Mouse (Mus musculus) gastrocnemius, adult 2 months (tissue): ENCODE data around the gene Nckap5. TPM values are rescaled to one million over a fixed set of nuclear protein-coding genes. Genes with fewer than 3 reads are reported as not detected.

Experiments
- DNase-seq: peaks from one replicate; pipeline ENCODE4 v3.0.0; 2022
- H3K27ac ChIP-seq: fragments of 200-600 bp; 2 replicates; pipeline ENCODE4 v1.8.1; 2022; ENCODE audit warnings: mild to moderate bottlenecking
- H3K4me3 ChIP-seq: fragments of 200-600 bp; 2 replicates; pipeline ENCODE4 v1.8.1; 2022; ENCODE audit warnings: mild to moderate bottlenecking, moderate library complexity
- CTCF ChIP-seq: fragments of 200-600 bp; IDR thresholded peaks from 2 replicates; pipeline ENCODE4 v1.8.1; 2022; ENCODE audit warnings: antibody characterized with exemption, mild to moderate bottlenecking, moderate library complexity
- intact Hi-C: fragments of 180-260 bp; cut with DNase I; formaldehyde crosslinking; loops from one replicate; pipeline ENCODE4 v1.15.1; 2025
- long read RNA-seq, 2 experiments: library from polyadenylated mRNA; stranded (forward); transcript quantifications; one replicate each; pipeline ENCODE4 v2.0.0; 2021
- total RNA-seq, 2 experiments: library from RNA; stranded (reverse); gene quantifications; 2 replicates each; pipeline ENCODE4 v1.2.3; 2021

The Nckap5 gene
- 1 to 10 TPM in 1 of 2 experiments, under 1 TPM in 1; 0.82 to 1.6 TPM for total RNA-seq
- long read RNA-seq, experiment 1, partial matches to known transcripts, result 0 of 17 reads
- long read RNA-seq, experiment 1, other reads (novel, unspliced or antisense), result 17 of 17 reads
- long read RNA-seq, experiment 2, partial matches to known transcripts, result 0 of 22 reads
- long read RNA-seq, experiment 2, other reads (novel, unspliced or antisense), result 22 of 22 reads

DNA sequence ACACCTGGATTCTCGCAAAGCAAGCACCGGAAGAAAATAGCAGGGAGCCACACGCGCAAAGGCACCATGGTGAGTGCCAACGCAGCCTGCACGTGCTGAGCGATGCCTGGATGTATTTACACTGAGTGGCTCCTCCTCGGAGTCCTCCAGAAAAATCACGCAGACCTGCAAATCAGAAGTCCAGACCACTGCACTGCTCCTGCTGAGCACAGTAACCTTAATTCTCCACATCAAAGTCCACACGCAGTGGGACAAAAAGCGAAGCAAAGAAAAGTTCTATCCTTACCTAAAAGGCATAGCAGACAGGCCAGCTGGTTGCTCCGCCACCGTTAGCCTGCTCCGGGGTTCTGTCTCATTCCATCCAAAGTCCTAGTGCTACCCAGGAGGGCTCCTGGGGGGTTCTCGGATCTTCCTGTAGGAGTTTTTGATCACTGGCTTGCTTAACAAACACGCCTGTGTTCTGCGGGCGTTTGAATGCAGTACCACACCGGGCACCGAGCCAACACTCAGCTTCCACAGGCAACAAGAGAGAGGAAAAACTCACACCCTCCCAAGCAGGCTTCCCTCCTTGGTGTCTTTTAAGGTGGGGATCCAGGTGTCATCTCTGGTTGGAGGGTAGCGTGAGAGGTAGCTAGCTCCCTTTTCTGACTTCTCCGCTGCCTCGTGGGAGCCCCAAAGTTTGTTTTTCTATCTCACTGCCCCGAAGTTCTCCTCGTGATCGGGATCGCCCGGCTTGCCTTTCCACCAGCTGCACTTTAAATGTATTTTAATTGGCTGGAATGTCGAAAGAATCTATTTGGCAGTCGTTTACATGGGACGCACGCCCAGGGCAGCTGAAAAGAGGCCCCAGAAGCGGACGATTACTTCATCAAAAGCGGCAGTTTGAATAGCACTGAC is at the start of gene Nckap5:
Nckap5 (minus strand) TSS at position 769 of the 897 bp plus-strand sequence.
- DNase-seq, result peak; percentile 79
- TF ChIP-seq CTCF, result no peak
- H3K4me3 ChIP-seq, result peak within 1 kb of the TSS; percentile 69
- intact Hi-C loops, result no loop called here
- H3K27ac ChIP-seq, result peak within 1 kb of the TSS; percentile 64

DNA sequence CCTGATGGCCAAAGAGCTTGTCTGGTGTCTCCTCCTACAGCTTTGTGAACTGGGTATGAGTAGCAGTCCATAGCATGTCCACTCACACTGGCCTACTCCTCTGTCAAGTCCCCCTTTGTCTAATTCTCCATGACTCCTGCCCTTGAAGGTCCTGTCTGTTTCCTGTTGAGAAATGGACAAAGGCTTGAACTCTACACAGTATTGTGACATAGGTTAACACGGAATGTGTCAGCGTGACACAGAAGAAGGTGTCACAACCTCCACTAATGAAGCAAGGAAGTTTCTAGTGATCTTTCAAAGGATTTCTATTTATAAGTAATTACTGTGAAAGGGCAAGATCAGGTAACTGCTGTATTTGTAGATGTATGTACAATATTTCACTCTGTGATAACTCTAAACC is 46.9 kb upstream of the Nckap5 start:
- intact Hi-C loops, result no loop called here
- no peak overlapping the region for H3K27ac ChIP-seq
- no peak overlapping the region for H3K4me3 ChIP-seq
- TF ChIP-seq CTCF, result no peak
- DNase-seq, result no peak

DNA sequence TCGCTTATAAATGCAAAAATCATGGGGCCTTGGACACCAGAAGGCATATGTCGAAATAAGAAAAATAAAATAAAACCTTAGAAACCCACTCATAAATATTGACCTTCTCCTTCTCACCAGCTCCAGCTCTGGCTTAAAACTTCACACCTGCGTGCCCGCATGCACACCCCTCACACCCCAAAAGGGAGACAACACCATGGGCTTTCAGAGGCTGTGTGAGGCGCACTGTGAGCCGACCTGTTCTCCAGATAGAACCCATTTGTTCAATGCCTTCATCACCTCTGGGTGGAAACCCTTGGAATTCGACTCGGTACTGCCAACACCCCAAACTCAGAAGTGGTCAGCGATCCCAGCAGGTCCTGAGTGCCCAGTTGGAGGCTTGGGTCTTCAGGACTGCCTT is 37.8 kb upstream of the Nckap5 start:
- Histone ChIP-seq H3K27ac (no peak overlapping the region), H3K4me3 (no peak overlapping the region)
- intact Hi-C loops, result no loop called here
- TF ChIP-seq CTCF, result no peak
- no peak for DNase-seq

DNA sequence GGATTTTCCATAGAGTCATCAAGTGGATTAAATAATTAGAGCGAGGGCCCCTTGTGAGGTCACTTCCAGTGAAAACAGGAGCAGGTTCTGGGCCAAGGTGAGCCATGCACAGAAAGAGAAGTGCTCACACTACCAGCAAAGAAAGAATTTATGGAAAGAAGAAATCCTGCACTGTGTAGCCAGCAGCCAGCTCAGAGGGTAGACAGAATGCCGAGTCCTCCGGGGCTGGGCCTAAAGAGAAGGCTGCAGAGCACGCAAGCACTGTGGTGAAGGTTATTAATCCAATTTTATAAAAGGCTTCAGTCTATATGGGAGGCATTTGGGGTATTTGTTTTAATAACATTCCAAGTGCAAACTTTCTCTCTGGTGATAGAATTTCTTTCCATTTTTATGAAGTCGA is 37.3 kb upstream of the Nckap5 start:
- TF ChIP-seq CTCF, result no peak
- Histone ChIP-seq H3K4me3 (no peak overlapping the region), H3K27ac (no peak overlapping the region)
- no peak for DNase-seq
- intact Hi-C loops, result no loop called here

DNA sequence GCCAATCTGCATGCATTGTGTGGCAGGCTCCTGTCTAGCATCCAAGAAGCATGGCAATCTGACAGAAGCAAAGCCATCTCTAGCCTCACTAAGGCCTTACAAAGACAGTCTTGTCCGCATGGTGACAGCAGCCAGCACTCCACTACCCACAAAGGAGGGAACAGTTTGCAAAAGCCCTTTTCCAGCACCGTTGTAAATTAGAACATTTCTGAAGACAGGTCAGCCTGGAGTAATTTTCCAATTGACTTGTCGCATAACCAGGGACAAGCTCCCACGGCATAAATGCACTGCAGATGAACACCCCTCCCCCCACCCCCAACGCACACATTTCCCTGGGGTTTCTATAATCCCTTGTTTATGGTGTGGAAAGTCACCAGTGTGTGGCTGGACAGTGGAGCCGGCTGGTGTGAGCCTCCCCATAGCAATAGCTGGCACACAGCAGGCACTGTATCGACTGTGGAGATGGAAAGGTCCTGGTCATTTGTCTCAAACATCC is 35.0 kb upstream of the Nckap5 start:
- no peak overlapping the region for H3K27ac ChIP-seq
- no peak for TF ChIP-seq CTCF
- DNase-seq, result no peak
- intact Hi-C loops, result no loop called here
- no peak overlapping the region for H3K4me3 ChIP-seq

DNA sequence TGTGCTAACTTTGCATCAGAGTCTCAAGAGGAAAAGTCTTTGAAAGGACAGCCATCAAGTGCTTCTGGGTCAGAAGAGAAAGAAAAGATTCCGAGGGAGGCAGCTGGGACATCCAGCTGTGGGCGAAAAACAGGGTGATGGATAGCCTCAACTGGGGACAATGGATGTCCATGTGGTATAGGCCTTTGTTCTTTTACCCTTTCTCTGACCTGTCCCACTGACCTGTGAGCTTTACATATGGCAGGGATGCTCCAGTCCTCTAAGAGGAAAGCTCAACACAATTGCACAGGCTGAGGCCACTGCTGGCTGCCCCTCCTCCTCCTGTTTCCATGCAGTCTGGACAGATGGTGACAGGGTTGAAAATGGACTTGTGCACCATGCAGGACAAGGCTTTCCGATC is 31.2 kb upstream of the Nckap5 start:
- no peak overlapping the region for H3K4me3 ChIP-seq
- DNase-seq, result no peak
- intact Hi-C loops, result no loop called here
- H3K27ac ChIP-seq, result no peak overlapping the region
- TF ChIP-seq CTCF, result no peak

DNA sequence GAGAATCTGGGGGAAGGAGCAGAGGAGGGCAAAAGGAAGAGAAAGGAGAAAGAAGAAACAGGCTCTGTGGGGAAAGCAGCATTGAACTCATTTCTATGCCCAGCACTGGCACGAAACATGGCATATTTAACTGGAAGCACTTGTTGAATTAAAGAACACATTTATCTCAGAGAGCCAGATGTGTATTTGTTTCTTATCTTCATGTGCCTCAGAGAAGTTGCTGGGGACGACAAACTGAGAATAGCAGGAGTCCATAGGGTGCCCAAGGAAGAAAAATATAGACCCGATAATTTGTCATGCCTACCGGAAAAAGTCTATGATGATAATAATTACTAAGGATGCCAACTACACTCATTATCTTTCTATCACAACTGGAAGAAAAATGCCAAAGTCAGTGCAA is 29.9 kb upstream of the Nckap5 start:
- Histone ChIP-seq H3K27ac (no peak overlapping the region), H3K4me3 (no peak overlapping the region)
- no peak for DNase-seq
- TF ChIP-seq CTCF, result no peak
- intact Hi-C loops, result no loop called here

DNA sequence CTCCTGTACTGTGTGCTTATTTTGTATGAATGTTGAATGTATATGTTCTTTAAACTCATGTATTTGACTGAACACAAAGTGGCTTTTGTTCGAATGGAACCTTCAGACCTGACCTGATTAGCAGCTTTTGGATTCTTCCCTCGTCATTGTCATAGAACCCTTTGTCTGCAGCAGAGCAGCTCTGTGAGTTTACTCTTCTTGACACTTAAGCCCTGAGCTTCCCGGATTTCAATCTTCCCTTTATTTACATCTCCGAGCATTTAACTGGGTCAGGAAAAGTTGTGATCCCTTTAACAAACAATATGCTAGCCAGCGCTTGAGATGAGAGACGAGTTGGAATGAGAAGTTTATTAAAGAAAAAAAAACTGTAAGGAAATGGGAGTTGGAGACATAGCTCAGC is 18.9 kb upstream of the Nckap5 start:
- no peak for TF ChIP-seq CTCF
- DNase-seq, result no peak
- Histone ChIP-seq H3K4me3 (no peak overlapping the region), H3K27ac (no peak overlapping the region)
- intact Hi-C loops, result no loop called here

DNA sequence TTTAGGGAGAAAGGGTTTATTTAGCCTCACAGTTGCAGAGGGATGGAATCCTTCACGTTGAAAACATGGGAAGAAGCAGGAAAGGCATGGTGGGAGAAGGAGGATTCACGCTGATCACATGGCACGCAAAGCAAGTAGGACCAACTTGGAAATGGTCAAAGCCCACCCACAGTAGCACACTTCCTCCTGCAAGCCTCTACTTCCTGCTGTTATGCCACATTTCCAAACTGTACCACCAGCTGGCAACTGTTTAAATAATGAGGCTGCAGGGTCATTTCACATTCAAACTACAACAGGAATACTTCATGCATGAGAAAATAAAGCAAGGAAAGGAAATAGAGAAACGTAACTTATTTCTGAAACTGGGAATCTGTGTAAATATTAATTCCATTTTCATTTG is 15.7 kb upstream of the Nckap5 start:
- H3K27ac ChIP-seq, result no peak overlapping the region
- H3K4me3 ChIP-seq, result no peak overlapping the region
- intact Hi-C loops, result no loop called here
- TF ChIP-seq CTCF, result no peak
- no peak for DNase-seq

DNA sequence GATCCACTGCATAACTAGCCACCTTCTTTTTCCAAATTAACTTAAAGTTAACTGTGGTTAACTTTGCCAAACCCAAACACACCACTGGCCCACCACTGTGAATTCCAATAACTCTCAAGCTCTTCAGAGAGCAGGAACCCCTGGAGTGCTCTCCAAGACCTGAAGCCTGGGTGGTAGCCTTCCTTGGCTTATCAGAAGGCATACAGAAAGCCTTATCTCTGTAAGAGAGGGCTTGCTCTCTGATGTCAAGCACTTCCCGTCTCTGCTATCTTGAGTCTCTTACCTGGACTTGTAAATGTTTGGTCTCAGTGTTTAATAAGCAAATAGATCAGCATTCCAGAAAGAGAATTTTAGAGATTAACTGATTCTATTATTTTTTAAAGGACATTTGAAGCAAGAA is 2.3 kb upstream of the Nckap5 start:
- intact Hi-C loops, result no loop called here
- Histone ChIP-seq H3K27ac (no peak overlapping the region), H3K4me3 (no peak overlapping the region)
- no peak for TF ChIP-seq CTCF
- no peak for DNase-seq

DNA sequence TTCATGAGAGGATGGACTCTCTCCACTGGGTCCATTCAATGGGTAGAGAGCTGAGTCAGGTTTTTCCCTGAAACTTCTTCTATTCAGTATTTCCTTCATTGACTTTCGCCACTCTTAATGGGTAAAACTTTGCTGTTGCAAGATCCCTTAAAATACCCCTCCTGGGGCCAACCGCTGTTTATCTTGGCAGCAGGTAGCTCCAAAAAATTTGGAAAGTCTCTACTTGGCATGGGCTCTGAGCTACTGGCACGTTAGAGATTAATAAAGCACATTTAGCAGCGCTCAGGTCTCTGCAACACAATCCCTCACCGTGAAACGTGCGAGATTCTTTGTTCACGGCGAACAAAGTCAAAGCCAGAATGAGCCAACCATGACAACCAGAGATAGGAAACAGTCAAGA is 1.6 kb downstream of the Nckap5 start:
- TF ChIP-seq CTCF, result no peak
- H3K27ac ChIP-seq, result no peak overlapping the region
- DNase-seq, result no peak
- intact Hi-C loops, result no loop called here
- peak overlapping the region; percentile 30 for H3K4me3 ChIP-seq

DNA sequence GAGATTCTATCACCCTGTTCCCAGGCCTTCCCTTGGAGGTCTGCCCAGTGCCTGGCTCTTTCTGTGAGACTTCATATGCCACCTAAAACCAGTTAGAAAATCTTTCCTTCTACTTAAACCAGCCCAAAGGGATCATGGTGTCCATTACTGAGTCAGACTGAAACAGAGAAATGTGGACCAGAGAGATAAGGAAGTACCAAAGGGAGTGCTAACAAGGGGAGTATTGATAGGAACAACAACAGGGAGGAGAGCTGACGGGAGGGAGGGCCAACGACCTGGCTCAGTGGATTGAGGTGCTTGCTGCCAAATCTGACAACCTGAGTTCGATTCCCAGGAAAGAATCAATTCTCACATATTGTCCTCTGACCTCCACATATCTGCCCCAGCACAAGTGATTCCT is 5.8 kb downstream of the Nckap5 start:
- TF ChIP-seq CTCF, result no peak
- no peak overlapping the region for H3K27ac ChIP-seq
- intact Hi-C loops, result no loop called here

DNA sequence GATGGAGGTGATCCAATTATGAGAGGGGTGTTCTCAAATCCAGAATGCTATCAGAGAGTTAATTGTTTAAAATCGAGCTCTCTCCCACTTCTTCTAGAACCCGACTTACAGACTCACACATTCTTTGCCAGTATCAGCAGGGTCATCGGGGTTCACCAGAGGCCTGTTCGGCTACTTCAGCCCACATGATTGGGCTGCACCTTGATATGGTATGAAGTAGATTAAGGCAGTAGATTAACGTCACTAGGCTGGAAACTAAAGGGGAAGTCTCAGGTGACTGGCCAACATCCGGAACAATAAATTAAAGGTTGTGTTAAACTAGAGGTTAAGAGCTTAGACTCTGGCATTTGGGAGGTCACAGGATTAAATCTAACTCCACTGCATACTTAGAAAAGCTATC is 8.4 kb downstream of the Nckap5 start:
- TF ChIP-seq CTCF, result no peak

More for the DNA sequence above, 5.8 kb downstream of the Nckap5 start:
- no peak overlapping the region for H3K4me3 ChIP-seq
- DNase-seq, result no peak

More for the DNA sequence above, 8.4 kb downstream of the Nckap5 start:
- Histone ChIP-seq H3K4me3 (no peak overlapping the region), H3K27ac (no peak overlapping the region)
- DNase-seq, result no peak
- intact Hi-C loops, result no loop called here
